Mouse (Mus musculus) megakaryocyte, embryonic 14.5 days (primary cell): ENCODE data around the gene Arid3a.

Experiments
- FLI1 ChIP-seq: IDR thresholded peaks from 2 replicates; pipeline ENCODE4 v1.6.1; 2012; ENCODE audit warnings: low read length, inconsistent platforms, mixed read lengths
- GATA1 ChIP-seq: IDR thresholded peaks from 3 replicates; pipeline ENCODE4 v1.6.1; 2012; ENCODE audit warnings: mixed read lengths, low read length, inconsistent platforms, borderline replicate concordance

DNA sequence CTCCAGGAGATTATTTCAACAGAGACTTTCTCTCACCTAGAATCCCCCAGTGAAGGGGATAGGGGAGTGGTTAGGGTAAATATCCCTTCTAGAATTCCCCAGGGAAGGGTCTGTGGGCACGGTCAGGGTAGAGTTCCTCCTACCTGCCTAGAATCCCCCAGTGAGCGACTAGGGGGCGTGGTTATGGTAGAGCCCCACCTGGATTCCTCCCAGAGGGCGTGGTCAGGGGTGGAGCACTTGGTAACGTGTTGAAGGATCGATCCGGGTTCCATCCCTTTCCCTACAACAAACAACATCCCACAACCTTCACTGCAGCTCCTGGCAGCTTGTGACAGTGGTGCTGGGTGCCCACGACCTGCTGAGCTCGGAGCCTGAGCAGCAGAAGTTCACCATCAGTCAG, 46.1 kb upstream of the Arid3a start:
- TF ChIP-seq GATA1 = no peak
- TF ChIP-seq FLI1 = no peak
